Comparison of ENCODE assay signal across 12 mouse cellular contexts in genomic region chr7:101462327-101463068, GRCm38 (mm10). TPM values are rescaled to one million over a fixed set of nuclear protein-coding genes. Genes with fewer than 3 reads are reported as not detected.
A peak's percentile ranks its signal among the peaks of the same experiment; 100 is the strongest.
DNase-seq lines count a peak whose midpoint lies in the region; ATAC-seq lines count a peak whose summit lies in the region.
"Had no signal": no experiment of that assay in that cellular context is flagged by ENCODE, and none has a peak within 500 bp of the region (broad histone marks: within the 10 kb centered on the region; RNA-seq: fewer than 3 reads in every experiment).

No protein-coding gene starts in this region.

- no peaks in the 10 kb centered on the region for H3K36me3 ChIP-seq in kidney, embryonic 16.5 days (ENCODE audit: insufficient read depth, low read length)
- no peaks in the 10 kb centered on the region for H3K36me3 ChIP-seq in embryonic facial prominence, embryonic 10.5 days (replicated peaks)
- H3K36me3 ChIP-seq: limb, embryonic 15.5 days had no signal

- no peaks in the 10 kb centered on the region for H3K27me3 ChIP-seq in kidney, embryonic 16.5 days (ENCODE audit: insufficient read depth, low read length)
- H3K27me3 ChIP-seq in embryonic facial prominence, embryonic 10.5 days (replicated peaks; ENCODE audit: low read depth, poor library complexity, severe bottlenecking) = peaks cover 10% of the 10 kb centered on the region; the same call in 1 of the 2 replicates
- H3K27me3 ChIP-seq: limb, embryonic 15.5 days; Patski had no signal

- DNase-seq in adrenal gland, postnatal 14 days = peak; percentile 41
- no peak for DNase-seq in adrenal gland, postnatal 25 days
- DNase-seq in kidney, postnatal 36 days = no peak
- no peak for DNase-seq in embryonic facial prominence, embryonic 10.5 days (ENCODE audit: low spot score)
- DNase-seq in layer of hippocampus, postnatal 10 days (ENCODE audit: low spot score in 2 of 2) = peak; percentile 80 to 83
- no peak for DNase-seq in urinary bladder, postnatal 4 days (ENCODE audit: low spot score in 2 of 2)
- DNase-seq: cerebellum, adult 8-10 months had no signal

- peak overlapping the region; percentile 52 for H3K27ac ChIP-seq in kidney, embryonic 16.5 days (ENCODE audit: low read length)
- peak overlapping the region; percentile 40; the same call in 1 of the 2 replicates for H3K27ac ChIP-seq in embryonic facial prominence, embryonic 10.5 days (replicated peaks)
- H3K27ac ChIP-seq: limb, embryonic 15.5 days had no signal

- 66% methylated on average over 14 of the region's 14 CpGs for WGBS in kidney, embryonic 16.5 days
- WGBS in embryonic facial prominence, embryonic 10.5 days = 87% methylated on average over 14 of the region's 14 CpGs

- H3K4me3 ChIP-seq in kidney, embryonic 16.5 days (ENCODE audit: low read length) = no peak overlapping the region
- H3K4me3 ChIP-seq in embryonic facial prominence, embryonic 10.5 days = no peak overlapping the region
- H3K4me3 ChIP-seq: limb, embryonic 15.5 days had no signal

- H3K9me3 ChIP-seq in kidney, embryonic 16.5 days (ENCODE audit: low read length) = no peaks in the 10 kb centered on the region
- H3K9me3 ChIP-seq in embryonic facial prominence, embryonic 10.5 days = no peaks in the 10 kb centered on the region
- H3K9me3 ChIP-seq: limb, embryonic 15.5 days had no signal

- H3K9ac ChIP-seq in kidney, embryonic 16.5 days (replicated peaks; ENCODE audit: low read length) = no peak overlapping the region
- H3K9ac ChIP-seq: limb, embryonic 15.5 days had no signal

- H3K4me1 ChIP-seq in kidney, embryonic 16.5 days (ENCODE audit: insufficient read depth, low read length) = peaks cover 59% of the 10 kb centered on the region
- H3K4me1 ChIP-seq in embryonic facial prominence, embryonic 10.5 days = peaks cover 54% of the 10 kb centered on the region

- peak; percentile 7; the same call in 1 of the 2 replicates for ATAC-seq in kidney, embryonic 16.5 days (ENCODE audit: low FRiP score, low TSS enrichment)
- no peak for ATAC-seq in megakaryocyte-erythroid progenitor cell, adult 5-6 weeks (replicated peaks; ENCODE audit: low FRiP score, low TSS enrichment, poor library complexity, severe bottlenecking)
- ATAC-seq: Patski had no signal

- no peak overlapping the region for H3K4me2 ChIP-seq in kidney, embryonic 16.5 days (replicated peaks; ENCODE audit: low read depth, low read length)
- H3K4me2 ChIP-seq: limb, embryonic 15.5 days had no signal

RNA-seq across cellular contexts. Expression of gene Pde2a, which starts 41.0 kb away (rescaled TPM):
- total RNA-seq in adrenal gland, postnatal 14 days (2021) = 132 and 141 TPM in 2 replicates
- total RNA-seq in adrenal gland, postnatal 25 days (2021) = 161 and 169 TPM in 2 replicates
- polyA plus RNA-seq in kidney, embryonic 16.5 days (2015; fragmentation: Nextera tagmentation; extraction: Ambion mirVana) = 31.6 and 46.5 TPM in 2 replicates
- 21.7 and 22.5 TPM in 2 replicates for polyA plus RNA-seq in embryonic facial prominence, embryonic 10.5 days (2016; fragmentation: Nextera tagmentation; extraction: Ambion mirVana)
- 100 to 1,000 TPM; 197 to 215 TPM for total RNA-seq in layer of hippocampus, postnatal 10 days (2021)
- 4.7 and 19.4 TPM in 2 replicates for total RNA-seq in megakaryocyte-erythroid progenitor cell, adult 5-6 weeks (2014; fragmentation: Nextera tagmentation)
- 4.5 and 6.0 TPM in 2 replicates for total RNA-seq in megakaryocyte-erythroid progenitor cell, adult 5-6 weeks (2017)

RNA-seq across cellular contexts. Expression of gene Gm45837, which starts 51.8 kb away (rescaled TPM):
- total RNA-seq in adrenal gland, postnatal 14 days (2021) = not detected in 2 replicates
- 4.2 TPM in 1 of 2 replicates, not detected in the other for total RNA-seq in adrenal gland, postnatal 25 days (2021)
- 9.9 TPM in 1 of 2 replicates, not detected in the other for polyA plus RNA-seq in kidney, embryonic 16.5 days (2015; fragmentation: Nextera tagmentation; extraction: Ambion mirVana)
- polyA plus RNA-seq in embryonic facial prominence, embryonic 10.5 days (2016; fragmentation: Nextera tagmentation; extraction: Ambion mirVana) = not detected in 2 replicates
- total RNA-seq in layer of hippocampus, postnatal 10 days (2021) = 1 to 10 TPM in 1 of 2 experiments, not detected in 1; 1.7 TPM
- total RNA-seq in megakaryocyte-erythroid progenitor cell, adult 5-6 weeks (2014; fragmentation: Nextera tagmentation) = not detected in 2 replicates
- not detected in 2 replicates for total RNA-seq in megakaryocyte-erythroid progenitor cell, adult 5-6 weeks (2017)
- polyA plus RNA-seq: gonadal fat pad, adult 2 months had no signal

Comparison
In these comparisons a context has a peak if more than half of its experiments do, and no peak if none do; other contexts are left out.
1. DNase-seq: peak in adrenal gland, postnatal 14 days (single experiment) and layer of hippocampus, postnatal 10 days (2 of 2); none in adrenal gland, postnatal 25 days (single experiment), kidney, postnatal 36 days (0 of 2), embryonic facial prominence, embryonic 10.5 days (single experiment) and urinary bladder, postnatal 4 days (0 of 2).